Mouse (Mus musculus) cerebellum, adult 2 months (tissue): Measurements from ENCODE around the gene Tubal3.

Source experiments
- CTCF ChIP-seq: fragments of 200-500 bp; IDR thresholded peaks from 2 replicates; pipeline ENCODE4 v1.5.1; 2011; ENCODE audit warnings: low read depth, mild to moderate bottlenecking, control low read depth, low read length, moderate library complexity, borderline replicate concordance; ENCODE audit not compliant: insufficient read depth
- POLR2A ChIP-seq: fragments of 200-500 bp; IDR thresholded peaks from 2 replicates; pipeline ENCODE4 v1.6.1; 2011; ENCODE audit warnings: low read length, control low read depth, borderline replicate concordance; ENCODE audit not compliant: insufficient read depth

- no peak for TF ChIP-seq POLR2A
- TF ChIP-seq CTCF, result no peak
Observed at GRCm38 (mm10) chr13:3926046-3926445, 8.0 kb downstream of the Tubal3 start.
